Mouse (Mus musculus) left cerebral cortex, postnatal 25 days (tissue): ENCODE results near the gene Wtip. TPM values are rescaled to one million over a fixed set of nuclear protein-coding genes. Genes with fewer than 3 reads are reported as not detected.
A peak's percentile ranks its signal among the peaks of the same experiment; 100 is the strongest.
"Not testable (repeated sequence)": the region's sequence is repeated elsewhere in the genome, so short reads cannot be mapped to it uniquely, and the experiment has no call there.

Experiments
- DNase-seq, 2 experiments: peaks; one replicate each; pipeline ENCODE4 v3.0.0; 2022; ENCODE audit warnings: low spot score in 2 of 2, mixed read lengths in 1 of 2
- intact Hi-C: fragments of 180-260 bp; cut with DNase I; formaldehyde crosslinking; loops from one replicate; pipeline ENCODE4 v1.15.1; 2025
- total RNA-seq, 2 experiments: library from RNA; stranded (reverse); gene quantifications; 2 replicates each; pipeline ENCODE4 v1.2.3; 2021

Wtip gene
- total RNA-seq: 10 to 100 TPM; 10.6 to 11.3 TPM

- intact Hi-C loops: no loop called here
- DNase-seq: peak; percentile 40 to 46
Observed at GRCm38 (mm10) chr7:34133117-34133762, at the start of gene Wtip. Wtip (minus strand) TSS chr7:34133268.

GRCm38 (mm10) chr7:34176241-34176640 is 43.2 kb upstream of the Wtip start:
- DNase-seq, intact Hi-C loops: not testable (repeated sequence)

- intact Hi-C loops: no loop called here
- no peak for DNase-seq
Observed at GRCm38 (mm10) chr7:34172251-34172650, 39.2 kb upstream of the Wtip start.

GRCm38 (mm10) chr7:34169454-34169853 is 36.4 kb upstream of the Wtip start, which contains the start of gene Uba2:
Uba2 (minus strand) TSS chr7:34169599.
- no peak for DNase-seq
- intact Hi-C loops: no loop called here

- intact Hi-C loops: no loop called here
- DNase-seq: peak; percentile 93 to 95
Observed at GRCm38 (mm10) chr7:34168470-34169251, 35.6 kb upstream of the Wtip start.

- intact Hi-C loops: no loop called here
- DNase-seq: peak in 1 of 2 experiments; percentile 40
Observed at GRCm38 (mm10) chr7:34167766-34168469, 34.9 kb upstream of the Wtip start.

GRCm38 (mm10) chr7:34166850-34167249 is 33.8 kb upstream of the Wtip start:
- intact Hi-C loops: no loop called here

GRCm38 (mm10) chr7:34165999-34166398 is 32.9 kb upstream of the Wtip start:
- intact Hi-C loops: no loop called here
- DNase-seq: no peak

More at GRCm38 (mm10) chr7:34166850-34167249, 33.8 kb upstream of the Wtip start:
- no peak for DNase-seq

GRCm38 (mm10) chr7:34164671-34165070 is 31.6 kb upstream of the Wtip start:
- intact Hi-C loops: no loop called here
- DNase-seq: no peak

- intact Hi-C loops: no loop called here
- no peak for DNase-seq
Observed at GRCm38 (mm10) chr7:34159167-34159566, 26.1 kb upstream of the Wtip start.

GRCm38 (mm10) chr7:34157994-34158393 is 24.9 kb upstream of the Wtip start:
- DNase-seq: no peak
- intact Hi-C loops: no loop called here

GRCm38 (mm10) chr7:34147193-34147592 is 14.1 kb upstream of the Wtip start:
- DNase-seq: no peak
- intact Hi-C loops: no loop called here

- DNase-seq: peak in 1 of 2 experiments; percentile 63
- intact Hi-C loops: no loop called here
Observed at GRCm38 (mm10) chr7:34141123-34141522, 8.1 kb upstream of the Wtip start.

GRCm38 (mm10) chr7:34139493-34139892 is 6.4 kb upstream of the Wtip start:
- intact Hi-C loops: no loop called here
- DNase-seq: no peak

- intact Hi-C loops: no loop called here
- no peak for DNase-seq
Observed at GRCm38 (mm10) chr7:34134336-34134735, 1.3 kb upstream of the Wtip start.

GRCm38 (mm10) chr7:34132355-34133079 is 551 bp downstream of the Wtip start:
- no peak for DNase-seq
- intact Hi-C loops: no loop called here

GRCm38 (mm10) chr7:34131959-34132354 is 1.1 kb downstream of the Wtip start:
- intact Hi-C loops: no loop called here
- no peak for DNase-seq

GRCm38 (mm10) chr7:34131118-34131517 is 1.9 kb downstream of the Wtip start:
- peak in 1 of 2 experiments; percentile 33 for DNase-seq
- intact Hi-C loops: no loop called here

- intact Hi-C loops: no loop called here
- DNase-seq: no peak
Observed at GRCm38 (mm10) chr7:34126291-34126690, 6.8 kb downstream of the Wtip start.

- intact Hi-C loops: no loop called here
- no peak for DNase-seq
Observed at GRCm38 (mm10) chr7:34125346-34125745, 7.7 kb downstream of the Wtip start.
